Mouse (Mus musculus): ENCODE measurements around the gene Nav1.
A peak's percentile ranks its signal among the peaks of the same experiment; 100 is the strongest.

Gene Nav1

DNA sequence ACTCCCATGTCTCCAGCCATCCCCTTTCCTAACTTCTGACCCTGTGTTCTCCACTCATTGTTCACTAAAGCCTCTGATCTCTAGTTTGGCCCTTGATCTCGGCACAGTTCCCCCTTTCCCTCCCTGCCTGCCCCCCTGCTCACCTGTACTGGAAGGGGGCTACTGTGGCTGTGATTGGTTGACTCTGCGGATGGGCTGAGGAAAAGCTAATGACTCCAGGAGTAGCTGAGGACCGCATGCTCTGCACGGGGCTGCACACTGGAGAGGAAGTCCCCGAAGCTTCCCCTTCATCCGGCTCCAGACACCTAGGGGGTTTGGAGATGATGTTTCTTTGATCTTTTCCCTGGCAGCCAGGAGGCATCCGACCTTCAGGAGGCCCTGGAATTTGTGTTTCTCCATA, at the start of gene Nav1:
Nav1 (minus strand) TSS at position 277 of the 400 bp plus-strand sequence.
- DNase-seq (ENCODE audit: low spot score in 2 of 2), result no peak

GRCm38 (mm10) chr1:135653909-135654308, 46.8 kb upstream of the Nav1 start:
- no peak for DNase-seq (ENCODE audit: low spot score in 2 of 2)

- no peak for DNase-seq (ENCODE audit: low spot score in 2 of 2)
Observed at GRCm38 (mm10) chr1:135645459-135646195, 38.5 kb upstream of the Nav1 start.

DNA sequence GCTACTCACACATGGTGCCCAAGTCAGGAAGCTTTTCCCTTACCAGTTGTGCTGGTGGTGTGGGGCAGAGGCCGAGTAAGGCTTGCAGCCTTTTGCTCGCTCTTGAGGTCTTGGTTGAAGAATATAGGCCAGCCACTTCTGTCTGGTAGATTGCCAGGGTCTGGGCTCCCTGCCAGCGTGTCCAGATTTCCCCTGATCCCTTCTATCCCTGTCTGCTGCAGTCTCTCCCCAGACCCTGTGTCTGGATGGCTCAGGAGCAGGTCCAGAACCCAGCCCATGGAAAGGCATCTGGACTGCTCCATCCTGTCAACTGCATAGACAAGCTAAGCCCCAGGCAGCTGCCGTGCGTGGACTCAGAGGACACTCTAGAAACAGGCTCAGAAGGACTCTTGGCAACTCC, 37.0 kb upstream of the Nav1 start:
- DNase-seq (ENCODE audit: low spot score in 2 of 2), result no peak

DNA sequence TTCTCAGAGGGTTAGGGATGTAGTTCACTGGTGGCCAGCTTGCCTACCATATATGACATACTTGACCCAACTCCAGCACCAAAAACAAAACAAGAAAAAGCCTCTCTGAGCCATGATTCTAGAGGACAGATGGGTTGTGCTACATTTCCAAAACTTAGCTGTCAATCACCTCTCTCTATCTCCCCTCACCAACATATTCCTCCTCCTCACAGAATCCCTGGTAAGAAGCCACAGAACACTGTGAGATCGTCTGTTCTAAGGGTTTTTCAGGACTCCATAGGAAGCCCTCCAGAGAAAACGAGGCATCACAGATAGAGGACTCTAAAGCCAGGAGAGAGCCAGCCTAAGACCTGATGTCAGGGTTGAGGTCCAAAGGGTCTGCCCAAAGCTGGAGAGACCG, 36.6 kb upstream of the Nav1 start:
- no peak for DNase-seq (ENCODE audit: low spot score in 2 of 2)

- no peak for DNase-seq (ENCODE audit: low spot score in 2 of 2)
Observed at GRCm38 (mm10) chr1:135639853-135640252, 32.8 kb upstream of the Nav1 start.

DNA sequence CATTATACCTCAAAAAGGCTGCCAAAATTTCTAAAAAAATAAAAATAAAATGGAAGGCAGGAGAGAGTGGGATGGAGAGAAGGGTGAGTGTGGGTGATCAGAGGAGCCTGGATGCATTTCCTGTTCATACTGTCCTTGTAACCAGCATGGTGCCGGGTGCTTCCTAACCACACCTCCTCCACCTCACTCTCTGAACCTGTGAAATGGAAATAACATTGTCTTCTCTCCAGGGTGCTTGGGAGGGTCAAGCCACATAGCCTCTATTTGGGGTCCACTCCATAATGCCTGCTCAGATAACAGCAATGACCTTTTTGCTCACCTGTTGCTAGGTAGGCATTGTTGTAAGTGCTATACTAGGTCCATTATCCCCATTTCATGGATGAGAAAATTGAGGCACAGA, 32.0 kb upstream of the Nav1 start:
- DNase-seq (ENCODE audit: low spot score in 2 of 2), result no peak

DNA sequence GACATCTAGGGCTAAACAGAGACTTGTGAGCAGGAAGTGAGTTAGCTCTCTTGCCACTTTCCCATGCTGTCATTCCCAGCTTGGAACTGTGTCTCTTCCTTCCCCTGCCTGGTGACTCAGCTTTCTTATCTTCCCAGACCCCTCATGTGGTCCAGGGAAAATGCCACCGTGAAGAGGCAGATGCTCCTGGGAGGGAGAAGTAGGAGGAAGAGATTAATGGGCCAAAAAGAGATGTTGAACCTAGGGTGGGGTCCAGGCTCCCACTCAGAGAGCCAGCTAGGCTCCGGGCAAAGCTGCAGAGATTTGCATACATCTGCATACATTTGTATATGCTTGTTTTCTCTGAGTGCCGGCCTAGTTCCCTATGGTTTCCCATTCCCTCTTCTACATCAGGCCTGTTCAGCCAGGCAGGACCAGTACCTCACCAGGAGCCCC, 30.5 kb upstream of the Nav1 start:
- no peak for DNase-seq (ENCODE audit: low spot score in 2 of 2)

- no peak for DNase-seq (ENCODE audit: low spot score in 2 of 2)
Observed at GRCm38 (mm10) chr1:135636111-135636511, 29.0 kb upstream of the Nav1 start.

- no peak for DNase-seq (ENCODE audit: low spot score in 2 of 2)
Observed at GRCm38 (mm10) chr1:135635323-135636064, 28.4 kb upstream of the Nav1 start.

- DNase-seq (ENCODE audit: low spot score in 2 of 2), result no peak
Observed at GRCm38 (mm10) chr1:135634791-135635190, 27.7 kb upstream of the Nav1 start.

- DNase-seq (ENCODE audit: low spot score in 2 of 2), result no peak
Observed at GRCm38 (mm10) chr1:135633884-135634283, 26.8 kb upstream of the Nav1 start.

DNA sequence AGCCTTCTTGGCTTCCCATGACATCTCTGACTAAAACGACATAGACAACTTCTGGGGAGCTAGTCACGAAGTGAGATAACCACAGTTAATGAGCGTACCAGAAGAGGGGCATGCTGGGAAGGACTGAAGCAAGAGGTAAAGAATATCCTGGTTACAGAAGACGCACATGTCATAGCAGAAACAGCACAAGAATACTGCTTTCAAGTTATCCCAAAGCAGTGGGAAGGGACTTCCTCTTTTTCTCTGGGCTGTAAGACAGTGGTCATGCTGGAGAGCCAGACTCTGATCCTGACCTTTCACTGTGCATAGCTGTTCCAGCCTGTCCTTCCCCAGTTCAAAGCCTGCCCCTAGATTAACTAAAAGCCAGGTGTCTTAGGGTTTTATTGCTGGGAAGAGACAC, 26.4 kb upstream of the Nav1 start:
- no peak for DNase-seq (ENCODE audit: low spot score in 2 of 2)

- DNase-seq (ENCODE audit: low spot score in 2 of 2), result no peak
Observed at GRCm38 (mm10) chr1:135632199-135632598, 25.1 kb upstream of the Nav1 start.

DNA sequence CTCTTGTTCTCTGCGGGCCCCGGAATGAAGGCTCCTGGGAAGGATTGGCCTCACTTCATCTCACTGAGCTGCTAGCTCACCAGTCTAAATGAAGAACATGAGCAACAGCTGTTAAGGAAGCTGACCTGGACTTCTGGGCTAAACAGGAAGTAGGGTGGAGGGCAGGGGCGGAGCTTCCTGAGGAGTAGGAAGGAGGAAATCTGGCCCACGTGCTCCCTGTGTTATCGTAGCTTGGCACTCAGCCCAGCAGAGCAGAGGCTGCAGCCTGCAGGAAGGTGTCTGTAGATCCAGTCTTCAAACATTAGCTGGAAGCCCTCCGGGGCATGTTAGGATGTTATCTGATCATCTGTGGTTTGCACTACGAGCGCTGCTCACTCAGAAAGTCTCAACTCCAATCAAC, 24.4 kb upstream of the Nav1 start:
- peak; percentile 64 to 66 for DNase-seq (ENCODE audit: low spot score in 2 of 2)

DNA sequence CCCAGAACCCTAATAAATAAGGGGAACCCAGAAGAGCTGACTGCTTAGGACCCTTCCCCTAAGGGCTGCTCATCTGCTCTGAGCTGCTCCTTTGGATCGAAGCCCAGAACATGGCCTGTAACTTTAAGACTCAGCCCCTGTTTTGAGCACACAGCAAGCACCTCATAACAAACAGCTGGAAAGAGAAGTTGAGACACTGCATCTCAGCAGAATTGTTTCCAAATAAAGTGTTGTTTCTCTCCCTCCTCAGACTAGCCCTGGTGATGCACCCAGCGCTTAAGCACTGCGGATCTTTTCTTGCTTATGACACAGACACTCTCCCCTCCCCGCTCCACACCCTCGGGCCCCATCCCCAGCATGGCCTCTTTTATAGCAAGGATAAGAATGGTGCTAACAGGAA, 22.8 kb upstream of the Nav1 start:
- DNase-seq (ENCODE audit: low spot score in 2 of 2), result no peak

DNA sequence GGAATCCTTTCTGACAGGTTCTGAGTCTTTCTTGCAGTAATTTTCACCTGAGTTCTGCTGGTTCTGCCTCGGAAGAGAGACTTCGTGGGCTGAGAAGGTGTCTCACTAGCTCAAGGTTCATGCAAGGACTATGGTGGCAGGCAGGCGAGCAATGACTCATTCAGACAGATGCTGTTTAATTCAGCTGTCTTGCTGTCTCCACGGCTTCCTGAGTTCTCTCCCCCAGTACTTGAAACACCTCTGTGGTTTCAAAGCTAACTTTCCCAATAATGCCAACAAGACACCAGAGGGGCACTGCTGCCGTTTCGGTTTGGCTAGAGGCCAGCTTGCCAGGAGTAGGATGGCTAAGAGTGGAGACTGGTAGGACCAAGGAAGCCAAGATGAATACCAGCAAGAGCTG, 19.1 kb upstream of the Nav1 start:
- no peak for DNase-seq (ENCODE audit: low spot score in 2 of 2)

DNA sequence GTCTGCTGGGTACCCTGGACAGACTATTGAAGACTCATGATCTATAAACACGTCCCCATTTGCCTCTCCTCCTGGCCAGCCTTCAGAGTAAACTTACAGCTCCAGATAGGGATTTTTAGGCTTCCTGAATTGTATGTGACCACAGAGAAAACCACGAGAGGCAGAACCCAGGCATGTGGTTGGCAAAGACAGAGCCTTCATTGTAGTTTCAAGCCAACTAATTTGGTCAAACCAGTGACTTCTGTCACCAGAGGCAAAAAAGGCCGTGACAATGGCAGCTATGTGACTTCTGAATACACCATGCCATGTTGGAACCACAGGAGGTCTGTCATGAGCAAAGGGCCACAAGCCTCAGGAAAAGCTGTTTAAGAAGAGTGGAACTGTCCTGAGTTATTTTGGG, 18.6 kb upstream of the Nav1 start:
- no peak for DNase-seq (ENCODE audit: low spot score in 2 of 2)

DNA sequence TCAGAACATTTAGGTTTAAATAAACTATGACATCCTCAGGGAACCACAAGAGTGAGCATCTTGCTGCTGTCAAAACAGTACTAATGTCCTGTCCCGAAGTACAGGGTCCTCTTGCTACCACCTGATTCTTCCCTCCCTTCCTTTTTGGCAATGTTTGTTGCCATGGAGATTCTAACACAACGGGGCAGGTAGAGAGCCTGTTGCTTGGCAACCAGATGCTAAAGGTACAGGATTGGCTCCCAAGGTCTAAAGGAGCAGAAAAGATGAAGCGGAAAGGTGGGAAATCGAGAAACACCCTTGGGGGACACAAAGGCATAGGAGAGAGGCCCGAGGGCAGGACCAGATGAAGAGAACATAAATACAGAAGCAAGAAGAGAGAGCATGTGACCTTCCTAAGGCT, 17.6 kb upstream of the Nav1 start:
- DNase-seq (ENCODE audit: low spot score in 2 of 2), result no peak

DNA sequence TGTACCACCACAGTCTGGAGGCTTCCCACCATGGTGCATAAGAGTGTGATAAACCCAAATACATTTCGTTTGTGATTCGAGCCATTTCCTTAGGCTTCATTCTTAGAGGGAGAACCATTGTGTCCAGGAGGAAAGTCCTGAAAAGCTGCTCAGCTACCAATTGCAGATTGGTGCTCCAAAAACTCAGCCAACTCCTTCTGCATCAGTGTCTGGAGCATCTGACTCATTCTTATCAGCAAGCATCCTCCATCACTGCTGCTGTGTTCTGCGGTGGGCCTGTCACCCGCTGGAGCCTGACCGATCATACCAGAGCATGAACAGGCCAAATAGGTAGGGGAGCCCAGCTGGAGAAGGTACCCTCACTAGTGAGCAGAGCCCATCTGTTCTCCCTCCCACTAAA, 16.0 kb upstream of the Nav1 start:
- DNase-seq (ENCODE audit: low spot score in 2 of 2), result no peak

DNA sequence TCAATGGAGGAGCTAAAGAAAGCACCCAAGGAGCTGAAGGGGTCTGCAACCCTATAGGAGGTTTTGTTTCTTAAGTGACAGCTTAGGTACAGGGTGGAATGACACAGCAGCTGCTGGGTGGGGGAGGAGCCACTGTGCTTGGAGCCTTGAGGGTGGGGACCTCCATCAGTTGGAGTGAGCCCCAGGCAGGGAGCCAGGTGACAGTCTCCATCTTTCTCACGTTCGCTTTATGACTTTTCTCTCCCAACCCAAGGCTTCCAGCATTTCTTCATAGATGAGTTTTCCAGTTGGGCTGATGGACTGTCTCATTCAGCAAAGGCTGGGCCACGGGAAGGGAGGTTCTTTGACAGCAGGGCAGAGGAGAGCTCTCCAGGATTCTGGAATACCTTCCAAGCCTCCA, 14.2 kb upstream of the Nav1 start:
- DNase-seq (ENCODE audit: low spot score in 2 of 2), result no peak

DNA sequence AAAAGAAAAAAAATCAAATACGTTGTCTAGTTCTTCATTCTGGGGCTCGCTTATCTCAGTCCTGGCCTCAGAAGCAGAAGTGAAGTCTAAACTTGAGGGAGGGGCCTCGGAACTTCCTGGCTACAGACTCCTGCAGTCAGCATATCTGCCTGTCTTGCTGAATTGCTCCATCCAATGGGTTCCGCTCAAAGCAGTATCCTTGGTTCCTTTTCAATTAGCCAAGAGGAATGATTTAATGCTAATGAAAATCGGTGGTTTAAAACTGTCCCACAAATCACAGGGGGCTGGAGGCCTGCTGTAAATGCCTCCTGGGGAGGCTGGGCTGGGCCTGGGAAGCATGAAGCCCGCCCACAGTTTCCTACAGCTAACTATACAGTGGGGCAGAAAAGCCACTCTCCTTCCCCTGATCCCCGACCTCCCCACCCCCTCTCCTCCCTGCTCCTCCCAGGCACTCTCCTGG, 12.9 kb upstream of the Nav1 start:
- peak; percentile 15 to 18 for DNase-seq (ENCODE audit: low spot score in 2 of 2)

GRCm38 (mm10) chr1:135619130-135619529, 12.0 kb upstream of the Nav1 start:
- DNase-seq (ENCODE audit: low spot score in 2 of 2), result no peak
